In genomic region chr7:139084316-139084715, GRCm38 (mm10) we compare ENCODE assay signal across 10 mouse cellular contexts. TPM values are rescaled to one million over a fixed set of nuclear protein-coding genes. Genes with fewer than 3 reads are reported as not detected.
"Had no signal": no experiment of that assay in that cellular context is flagged by ENCODE, and none has a peak within 500 bp of the region (broad histone marks: within the 10 kb centered on the region; RNA-seq: fewer than 3 reads in every experiment).

No protein-coding gene starts in this region.

- DNase-seq: liver, postnatal 0 days; lung, adult 2 months; lung, postnatal 14 days; lung, postnatal 36 days; right cerebral cortex, postnatal 14 days; thymus, postnatal 14 days; thymus, postnatal 36 days had no signal

RNA-seq across cellular contexts. Expression of gene Dpysl4, which starts 1.5 kb away (rescaled TPM):
- total RNA-seq: megakaryocyte progenitor cell, adult 5-6 weeks; monocyte, adult 5-6 weeks; neutrophil, adult 5-6 weeks had no signal
